Mouse (Mus musculus) left cerebral cortex, adult 11 months (tissue): ENCODE measurements at regions not wholly inside any gene's neighbourhood (a gene's known extent, or its start where the extent isn't known, plus 50 kb on each side); places are given as distances from the start of the nearest gene placed in this dataset.
A peak's percentile ranks its signal among the peaks of the same experiment; 100 is the strongest.

Experiments used
- DNase-seq: peaks from one replicate; pipeline ENCODE4 v3.0.0; 2022; ENCODE audit warnings: low spot score

GRCm38 (mm10) chr17:67503125-67503878, 129.2 kb downstream of the Lrrc30 start:
- DNase-seq = no peak

DNA sequence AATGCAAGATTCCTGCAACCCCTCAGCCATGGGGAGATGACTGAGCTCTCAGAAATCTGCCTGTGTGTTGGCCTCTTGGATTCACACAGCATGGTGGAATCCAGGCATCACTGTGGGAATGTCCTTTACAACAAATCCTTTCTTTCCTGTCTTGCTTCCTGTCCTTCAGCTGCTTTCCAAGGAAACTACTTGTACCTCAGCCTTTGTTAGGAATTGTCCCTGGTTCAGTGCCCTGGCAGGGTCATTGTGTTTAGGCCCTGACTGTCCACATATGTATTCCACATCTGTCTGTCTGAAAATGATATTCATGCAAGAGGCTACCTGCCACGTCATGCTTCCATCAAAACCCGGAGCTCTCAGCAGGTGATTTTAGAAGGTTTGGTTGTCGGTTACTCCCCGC, 129.9 kb downstream of the Lrrc30 start:
- no peak for DNase-seq

DNA sequence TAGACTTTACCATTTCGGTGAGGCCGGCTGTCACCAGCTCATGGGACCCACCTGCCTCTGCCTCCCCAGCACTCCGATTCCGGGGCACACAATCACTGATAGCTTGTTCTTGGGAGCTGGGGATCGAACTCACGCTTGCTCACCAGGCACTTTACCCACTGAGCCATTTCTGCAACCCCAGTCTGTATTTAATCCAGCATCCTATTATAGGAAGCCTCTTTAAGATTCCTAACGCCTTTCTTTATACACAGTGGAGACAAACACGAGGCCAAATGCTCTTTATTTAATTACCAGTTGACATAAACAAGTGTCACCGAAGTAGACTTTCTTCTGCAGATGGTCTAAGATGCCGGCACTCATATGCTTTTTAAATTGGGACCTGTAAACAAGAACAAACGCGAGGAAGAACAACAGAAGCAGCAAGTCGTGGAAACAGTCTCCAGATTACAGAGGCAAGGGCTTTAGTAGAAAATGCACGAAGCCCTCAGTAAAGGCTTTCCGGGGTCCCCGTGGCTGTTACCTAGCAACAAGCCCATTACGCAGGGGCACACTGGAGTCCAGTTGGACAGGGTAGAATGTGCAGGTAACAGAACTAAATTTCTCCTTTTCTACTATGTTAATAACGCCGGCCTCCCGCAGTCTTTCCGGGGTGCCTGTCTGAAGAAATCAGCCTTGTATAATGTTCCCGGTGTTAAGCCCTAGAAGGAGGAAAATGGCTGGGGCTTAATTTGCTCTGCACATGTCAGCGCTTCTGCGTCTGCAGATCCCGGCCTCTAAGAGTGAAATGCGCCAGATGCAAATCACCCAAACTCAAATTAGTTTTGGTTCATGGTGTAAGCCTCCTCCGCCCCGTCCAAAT, 132.5 kb downstream of the Lrrc30 start:
- no peak for DNase-seq

- no peak for DNase-seq
Observed at GRCm38 (mm10) chr17:67497380-67497779, 135.1 kb downstream of the Lrrc30 start.

DNA sequence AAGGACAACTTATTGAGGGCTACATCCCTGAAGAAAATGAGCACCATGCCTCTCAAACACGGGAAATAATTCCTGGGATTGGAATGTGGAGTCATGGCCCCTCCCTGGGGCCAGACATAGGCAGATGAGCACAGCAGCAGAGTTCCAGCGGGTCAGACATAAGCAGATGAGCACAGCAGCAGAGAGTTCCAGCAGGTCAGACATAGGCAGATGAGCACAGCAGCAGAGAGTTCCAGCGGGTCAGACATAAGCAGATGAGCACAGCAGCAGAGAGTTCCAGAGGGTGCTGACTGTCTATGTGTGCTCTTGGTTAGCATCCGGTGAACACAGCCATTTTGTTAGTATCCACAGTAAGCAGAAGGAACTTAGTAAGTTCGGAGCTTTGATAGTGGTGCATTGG, 126.2 kb upstream of the Ptprm start:
- no peak for DNase-seq

DNA sequence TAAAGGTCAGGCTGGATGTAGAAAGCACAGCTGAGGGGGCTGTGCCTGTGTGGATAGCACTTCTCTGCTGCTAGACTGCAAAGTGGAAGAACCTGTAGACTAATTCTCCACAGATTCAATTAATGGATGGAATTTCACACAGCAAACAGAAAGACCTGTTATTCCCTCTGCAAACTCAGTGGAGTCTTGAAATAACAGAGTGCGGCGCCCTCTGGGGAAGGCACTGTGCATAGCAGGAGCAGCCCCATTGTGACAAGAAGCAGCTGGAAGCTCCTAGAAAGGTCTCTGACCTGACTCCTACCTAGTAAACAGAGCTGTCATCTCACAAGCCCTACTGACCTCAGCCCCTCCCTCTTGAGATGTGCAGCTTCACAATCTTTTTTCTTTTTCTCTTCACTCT, 118.9 kb upstream of the Ptprm start:
- DNase-seq = peak; percentile 55

- DNase-seq = no peak
Observed at GRCm38 (mm10) chr17:67458851-67459421, 104.7 kb upstream of the Ptprm start.

DNA sequence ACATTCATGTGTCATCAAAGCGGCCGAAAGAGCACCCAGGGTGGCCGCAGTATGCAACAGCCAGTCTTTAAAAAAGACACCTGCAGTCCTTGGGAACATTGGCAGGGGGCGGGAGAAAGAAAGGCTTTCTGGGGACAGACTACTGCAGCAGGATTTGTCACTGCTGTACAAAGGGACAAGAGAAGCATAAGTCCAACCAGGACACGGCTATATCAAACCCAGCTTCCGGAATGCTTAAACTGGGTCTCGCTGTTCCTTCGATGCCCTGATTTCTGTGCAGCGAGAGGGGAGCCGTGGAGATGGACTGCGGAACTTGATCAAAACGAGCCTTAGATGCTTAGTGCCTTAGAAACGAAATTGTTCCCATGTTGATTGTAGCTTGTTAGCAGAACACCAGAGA, 97.7 kb upstream of the Ptprm start:
- DNase-seq = no peak

DNA sequence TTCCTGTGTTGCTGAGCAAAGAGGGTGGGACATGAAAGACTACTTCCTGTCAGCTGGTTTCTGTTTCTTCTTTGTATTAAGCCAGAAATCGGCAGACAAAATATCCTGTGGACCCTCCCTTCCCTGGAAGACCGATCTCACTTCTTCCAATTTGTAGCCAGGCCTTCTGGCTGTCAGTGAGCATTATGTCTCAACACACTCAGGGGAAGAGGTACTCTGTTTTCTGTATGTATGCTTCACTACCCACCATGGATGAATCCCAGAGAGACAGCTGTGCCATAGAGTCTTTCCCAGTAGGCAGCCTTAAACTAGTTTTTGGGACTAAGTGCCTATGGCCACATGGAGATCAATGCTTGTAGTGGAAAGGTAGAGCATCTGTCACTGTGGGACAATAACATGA, 96.8 kb upstream of the Ptprm start:
- DNase-seq = no peak

DNA sequence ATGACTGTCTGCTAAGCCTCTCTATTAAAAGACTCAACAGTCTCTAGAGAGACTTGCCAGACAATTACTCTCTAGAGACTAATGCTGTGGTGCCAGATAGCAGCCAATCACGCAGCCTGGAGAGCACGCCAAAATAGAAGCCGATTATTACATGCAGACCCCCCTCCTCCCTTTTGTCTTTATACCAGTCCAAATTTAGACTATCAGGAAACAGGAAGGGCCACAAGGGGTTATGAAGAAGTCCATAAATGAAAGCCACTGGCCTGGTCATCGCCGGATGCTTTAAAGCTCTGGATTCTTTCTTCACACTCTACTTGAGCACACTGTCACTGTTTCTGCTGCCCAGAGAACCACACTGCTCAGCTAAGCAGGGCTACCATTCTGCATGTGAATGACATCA, 95.8 kb upstream of the Ptprm start:
- DNase-seq = no peak

DNA sequence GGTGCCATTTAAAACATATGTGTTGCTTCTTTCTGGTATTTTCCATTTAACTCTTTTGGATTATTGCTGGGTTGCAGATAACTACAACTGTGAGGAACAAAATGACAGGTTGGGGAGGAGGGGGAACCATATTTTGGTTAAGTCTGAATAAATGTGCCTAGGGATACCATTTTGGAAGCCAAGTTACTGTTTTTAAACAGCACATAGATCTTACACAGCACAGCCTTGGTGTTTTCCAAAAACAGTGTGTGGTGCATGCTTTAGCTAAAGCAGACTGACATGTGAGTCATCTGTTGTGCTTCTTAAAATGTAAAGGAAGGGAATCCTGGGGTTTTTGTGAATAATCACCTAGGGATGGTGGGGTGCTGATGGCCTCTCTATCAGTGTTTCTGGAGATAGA, 91.7 kb upstream of the Ptprm start:
- no peak for DNase-seq

- no peak for DNase-seq
Observed at GRCm38 (mm10) chr17:67440961-67441360, 86.7 kb upstream of the Ptprm start.

- no peak for DNase-seq
Observed at GRCm38 (mm10) chr17:67419956-67420711, 65.9 kb upstream of the Ptprm start.

GRCm38 (mm10) chr17:67412546-67413250, 58.4 kb upstream of the Ptprm start:
- DNase-seq = no peak

DNA sequence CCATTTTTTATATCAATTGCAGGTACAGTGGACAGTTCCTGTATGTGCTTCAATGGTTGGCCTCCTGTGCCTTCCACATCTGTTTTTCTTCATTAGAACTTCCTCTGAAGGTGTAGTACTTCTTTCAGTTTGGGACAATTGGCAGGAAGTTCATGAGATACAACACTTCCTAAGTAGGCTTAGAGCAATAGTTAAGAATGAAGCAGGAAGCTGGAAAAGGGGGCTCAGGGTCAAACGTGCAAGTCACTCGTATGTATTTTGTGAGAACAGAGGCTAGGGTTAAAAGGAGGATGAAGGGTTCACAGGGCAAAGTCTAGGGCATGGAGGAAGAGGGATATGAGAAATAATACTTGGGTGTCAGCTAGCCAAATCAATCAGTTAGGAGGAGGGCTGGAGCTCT, 55.7 kb upstream of the Ptprm start:
- DNase-seq = no peak

GRCm38 (mm10) chr17:67405934-67406333, 51.7 kb upstream of the Ptprm start:
- DNase-seq = no peak
